In genomic region chr2:120108077-120108476, GRCm38 (mm10) we compare ENCODE assay signal across 20 mouse cellular contexts. TPM values are rescaled to one million over a fixed set of nuclear protein-coding genes. Genes with fewer than 3 reads are reported as not detected.
DNase-seq lines count a peak whose midpoint lies in the region; ATAC-seq and TF ChIP-seq lines count a peak whose summit lies in the region.
"Had no signal": no experiment of that assay in that cellular context is flagged by ENCODE, and none has a peak within 500 bp of the region (broad histone marks: within the 10 kb centered on the region; RNA-seq: fewer than 3 reads in every experiment).

No protein-coding gene starts in this region.

- peaks cover 13% of the 10 kb centered on the region for H3K36me3 ChIP-seq in heart, embryonic 12.5 days
- no peaks in the 10 kb centered on the region for H3K36me3 ChIP-seq in kidney, adult 2 months (ENCODE audit: control insufficient read depth, insufficient read depth, low read length)
- H3K36me3 ChIP-seq: embryonic facial prominence, embryonic 15.5 days; forebrain, embryonic 10.5 days; hindbrain, embryonic 13.5 days had no signal

- no peak for TF ChIP-seq CTCF in kidney, adult 2 months (conservative IDR thresholded peaks at IDR 0.05; ENCODE audit: insufficient read depth, insufficient read length, low read depth, low read length)

- H3K4me3 ChIP-seq in heart, embryonic 12.5 days: no peak overlapping the region
- no peak overlapping the region for H3K4me3 ChIP-seq in kidney, adult 2 months (ENCODE audit: insufficient read depth, low read depth, low read length)
- H3K4me3 ChIP-seq: embryonic facial prominence, embryonic 15.5 days; erythroblast, embryonic 14.5 days; forebrain, embryonic 10.5 days; hindbrain, embryonic 13.5 days had no signal

- H3K9ac ChIP-seq in heart, embryonic 12.5 days: no peak overlapping the region
- H3K9ac ChIP-seq: embryonic facial prominence, embryonic 15.5 days; hindbrain, embryonic 13.5 days had no signal

- 0 out of 2 replicates have a peak overlapping the region, but pooled peaks have one; percentile 78 for H3K27ac ChIP-seq in heart, embryonic 12.5 days (ENCODE audit: poor library complexity, severe bottlenecking)
- H3K27ac ChIP-seq in kidney, adult 2 months (ENCODE audit: insufficient read depth, low read depth, low read length): peak overlapping the region; percentile 91
- H3K27ac ChIP-seq: embryonic facial prominence, embryonic 15.5 days; forebrain, embryonic 10.5 days; hindbrain, embryonic 13.5 days; hindbrain, postnatal 0 days had no signal

- H3K4me2 ChIP-seq in heart, embryonic 12.5 days: no peak overlapping the region
- H3K4me2 ChIP-seq: embryonic facial prominence, embryonic 15.5 days; hindbrain, embryonic 13.5 days had no signal

- TF ChIP-seq POLR2A in kidney, adult 2 months (IDR thresholded peaks at IDR 0.05; ENCODE audit: low read depth, low read length): no peak

- H3K9me3 ChIP-seq in heart, embryonic 12.5 days (replicated peaks): no peaks in the 10 kb centered on the region
- H3K9me3 ChIP-seq: embryonic facial prominence, embryonic 15.5 days; forebrain, embryonic 10.5 days; hindbrain, embryonic 13.5 days had no signal

- peaks cover 51% of the 10 kb centered on the region for H3K4me1 ChIP-seq in heart, embryonic 12.5 days (replicated peaks)
- no peaks in the 10 kb centered on the region for H3K4me1 ChIP-seq in kidney, adult 2 months (ENCODE audit: control insufficient read depth, insufficient read depth, low read length)
- H3K4me1 ChIP-seq: hindbrain, embryonic 13.5 days had no signal

- intact Hi-C loops in heart, postnatal 14 days (cut with DNase I): no loop called here
- intact Hi-C loops in heart, postnatal 10 days (cut with DNase I): no loop called here

- ATAC-seq in heart, embryonic 12.5 days (ENCODE audit: insufficient number of reproducible peaks, low FRiP score): no peak
- ATAC-seq: forebrain, embryonic 14.5 days; hindbrain, postnatal 0 days had no signal

- peak; percentile 89 for DNase-seq in heart, adult 11 months
- DNase-seq in heart, postnatal 14 days: no peak
- DNase-seq in heart, postnatal 10 days: no peak
- peak; percentile 67 for DNase-seq in kidney, adult 2 months
- no peak for DNase-seq in kidney, adult 11 months
- DNase-seq in lung, postnatal 36 days: peak; percentile 66
- DNase-seq in lung, postnatal 4 days: no peak
- DNase-seq: adrenal gland, postnatal 10 days; cerebellum, adult 11 months; cerebellum, adult 8-10 months; cerebellum, postnatal 14 days; embryo, embryonic 11 days; kidney, adult 18-20 months had no signal

- H3K27me3 ChIP-seq in heart, embryonic 12.5 days (replicated peaks): no peaks in the 10 kb centered on the region
- no peaks in the 10 kb centered on the region for H3K27me3 ChIP-seq in kidney, adult 2 months (replicated peaks; ENCODE audit: control insufficient read depth, insufficient read depth, low read length)
- H3K27me3 ChIP-seq: embryonic facial prominence, embryonic 15.5 days; hindbrain, embryonic 13.5 days had no signal

- 82% methylated on average over 4 of the region's 4 CpGs for WGBS in heart, embryonic 12.5 days
- WGBS in kidney, adult 2 months: 76% methylated on average over 4 of the region's 4 CpGs

RNA-seq across cellular contexts. Expression of gene Ehd4, which starts 46.3 kb away (rescaled TPM):
- 100 to 1,000 TPM; 439 to 440 TPM for total RNA-seq in heart, postnatal 14 days (2021)
- polyA plus RNA-seq in heart, embryonic 12.5 days (2016; fragmentation: Nextera tagmentation; extraction: Ambion mirVana): 159 and 186 TPM in 2 replicates
- total RNA-seq in heart, postnatal 10 days (2021): 100 to 1,000 TPM; 514 to 538 TPM
- 36.5 and 38.2 TPM in 2 replicates for polyA plus RNA-seq in kidney, adult 2 months (2012; rRNA removed)

Comparison
In these comparisons a context has a peak if more than half of its experiments do, and no peak if none do; other contexts are left out.
1. DNase-seq: peak in heart, adult 11 months (single experiment), kidney, adult 2 months (single experiment) and lung, postnatal 36 days (single experiment); none in heart, postnatal 14 days (0 of 2), heart, postnatal 10 days (0 of 2), kidney, adult 11 months (single experiment) and lung, postnatal 4 days (0 of 2).